Mouse (Mus musculus) adipocyte (in vitro differentiated cells): ENCODE data around the gene Smyd2.
A peak's percentile ranks its signal among the peaks of the same experiment; 100 is the strongest.

Experiments
- DNase-seq: peaks from one replicate; pipeline ENCODE4 v3.0.0-alpha.2; 2016; ENCODE audit warnings: low spot score

The Smyd2 gene

GRCm38 (mm10) chr1:189871625-189872024 lies 50.5 kb downstream of the Smyd2 start:
- DNase-seq = no peak

GRCm38 (mm10) chr1:189870539-189870938 lies 51.6 kb downstream of the Smyd2 start:
- no peak for DNase-seq

GRCm38 (mm10) chr1:189869651-189870270 lies 52.4 kb downstream of the Smyd2 start:
- peak; percentile 16 for DNase-seq

- no peak for DNase-seq
These were observed 54.1 kb downstream of the Smyd2 start for GRCm38 (mm10) chr1:189868036-189868435.

GRCm38 (mm10) chr1:189867497-189867896 lies 54.7 kb downstream of the Smyd2 start:
- no peak for DNase-seq

GRCm38 (mm10) chr1:189867034-189867433 lies 55.1 kb downstream of the Smyd2 start:
- DNase-seq = no peak

- no peak for DNase-seq
These were observed 55.5 kb downstream of the Smyd2 start for GRCm38 (mm10) chr1:189866621-189867020.

GRCm38 (mm10) chr1:189864846-189865560 lies 57.2 kb downstream of the Smyd2 start:
- DNase-seq = no peak

- DNase-seq = no peak
These were observed 57.9 kb downstream of the Smyd2 start for GRCm38 (mm10) chr1:189864301-189864700.

- DNase-seq = no peak
These were observed 58.4 kb downstream of the Smyd2 start for GRCm38 (mm10) chr1:189863727-189864126.

GRCm38 (mm10) chr1:189860942-189861315 lies 61.2 kb downstream of the Smyd2 start:
- DNase-seq = no peak

- no peak for DNase-seq
These were observed 61.8 kb downstream of the Smyd2 start for GRCm38 (mm10) chr1:189860112-189860941.

- DNase-seq = no peak
These were observed 63.8 kb downstream of the Smyd2 start for GRCm38 (mm10) chr1:189858377-189858776.

GRCm38 (mm10) chr1:189855739-189856138 lies 66.4 kb downstream of the Smyd2 start:
- DNase-seq = no peak

GRCm38 (mm10) chr1:189854646-189855045 lies 67.5 kb downstream of the Smyd2 start:
- DNase-seq = no peak

GRCm38 (mm10) chr1:189852456-189852855 lies 69.7 kb downstream of the Smyd2 start:
- DNase-seq = peak; percentile 83

GRCm38 (mm10) chr1:189852051-189852450 lies 70.1 kb downstream of the Smyd2 start:
- no peak for DNase-seq

GRCm38 (mm10) chr1:189849550-189849949 lies 72.6 kb downstream of the Smyd2 start:
- no peak for DNase-seq

- DNase-seq = no peak
These were observed 75.8 kb downstream of the Smyd2 start for GRCm38 (mm10) chr1:189846319-189846718.

- no peak for DNase-seq
These were observed 88.0 kb downstream of the Smyd2 start for GRCm38 (mm10) chr1:189834166-189834565.

GRCm38 (mm10) chr1:189833351-189833750 lies 88.8 kb downstream of the Smyd2 start:
- DNase-seq = no peak

- no peak for DNase-seq
These were observed 91.3 kb downstream of the Smyd2 start for GRCm38 (mm10) chr1:189830797-189831232.
